Mouse (Mus musculus) hindbrain, embryonic 16.5 days (tissue): Measurements from ENCODE around the gene Calm3. TPM values are rescaled to one million over a fixed set of nuclear protein-coding genes. Genes with fewer than 3 reads are reported as not detected.

Experiments used
- ATAC-seq: fragments of 200-750 bp; cut with Nextera tagmentation; 2 replicates; pipeline ENCODE4 v1.8.0; 2017; ENCODE audit warnings: moderate TSS enrichment, moderate library complexity
- H3K27ac ChIP-seq: fragments of 300-500 bp; sonication (generic); 2 replicates; pipeline ENCODE4 v1.5.1; 2014; ENCODE audit warnings: low read depth, mild to moderate bottlenecking, control low read depth, low read length, moderate library complexity
- H3K27me3 ChIP-seq: fragments of 300-500 bp; sonication (generic); replicated peaks from 2 replicates; pipeline ENCODE4 v1.6.1; 2014; ENCODE audit warnings: low read length; ENCODE audit not compliant: control insufficient read depth, insufficient read depth
- H3K36me3 ChIP-seq: fragments of 300-500 bp; sonication (generic); 2 replicates; pipeline ENCODE4 v1.6.1; 2014; ENCODE audit warnings: mild to moderate bottlenecking, low read length, moderate library complexity, mixed read lengths; ENCODE audit not compliant: control insufficient read depth, insufficient read depth
- H3K4me1 ChIP-seq: fragments of 300-500 bp; sonication (generic); 2 replicates; pipeline ENCODE4 v1.6.1; 2014; ENCODE audit warnings: low read depth, low read length; ENCODE audit not compliant: control insufficient read depth, insufficient read depth
- H3K4me2 ChIP-seq: fragments of 300-500 bp; sonication (generic); 2 replicates; pipeline ENCODE4 v1.6.1; 2014; ENCODE audit warnings: mild to moderate bottlenecking, low read length, control low read depth, moderate library complexity
- H3K4me3 ChIP-seq: fragments of 300-500 bp; sonication (generic); 2 replicates; pipeline ENCODE4 v1.5.1; 2014; ENCODE audit warnings: mild to moderate bottlenecking, low read length, control low read depth, moderate library complexity
- H3K9ac ChIP-seq: fragments of 300-500 bp; sonication (generic); 2 replicates; pipeline ENCODE4 v1.6.1; 2014; ENCODE audit warnings: low read depth, mild to moderate bottlenecking, control low read depth, low read length, moderate library complexity
- H3K9me3 ChIP-seq: fragments of 300-500 bp; sonication (generic); 2 replicates; pipeline ENCODE4 v1.6.1; 2014; ENCODE audit warnings: mild to moderate bottlenecking, low read length, moderate library complexity; ENCODE audit not compliant: control insufficient read depth
- WGBS: fragments of 180-500 bp; shearing (Covaris S2); extraction: QIAGEN DNeasy Blood & Tissue Kit; methylation state at CpG from one replicate; pipeline ENCODE4 v1.1.7; 2014; 5-methylcytosine and 5-hydroxymethylcytosine counted together
- polyA plus RNA-seq: library from polyadenylated mRNA; unstranded; fragments of >200 nt; fragmentation: Nextera tagmentation; extraction: Ambion mirVana; gene quantifications from 2 replicates; pipeline ENCODE4 v1.2.1, GENCODE M21; 2015

Gene Calm3
- polyA plus RNA-seq, 1 experiment from 2014 or later, result 442 TPM

- Histone ChIP-seq H3K27ac (no peak overlapping the region), H3K9ac (no peak overlapping the region), H3K4me3 (no peak overlapping the region), H3K4me1 (peaks cover 2% of the 10 kb centered on the region; the same call in 1 of the 2 replicates), H3K27me3 (peaks cover 22% of the 10 kb centered on the region), H3K9me3 (peaks cover 10% of the 10 kb centered on the region), H3K36me3 (peaks cover 20% of the 10 kb centered on the region), H3K4me2 (no peak overlapping the region)
- 47% methylated on average over 58 of the region's 59 CpGs for WGBS
- no peak for ATAC-seq
Observed at GRCm38 (mm10) chr7:16885905-16886304, 38.0 kb downstream of the Calm3 start.

GRCm38 (mm10) chr7:16885271-16885776 is 38.6 kb downstream of the Calm3 start:
- ATAC-seq, result no peak
- Histone ChIP-seq H3K4me3 (peak overlapping the region; percentile 4), H3K36me3 (peaks cover 20% of the 10 kb centered on the region), H3K9ac (no peak overlapping the region; the same call in 1 of the 2 replicates), H3K4me2 (peak overlapping the region; percentile 39), H3K27me3 (peaks cover 19% of the 10 kb centered on the region), H3K27ac (no peak overlapping the region), H3K9me3 (peaks cover 10% of the 10 kb centered on the region), H3K4me1 (no peaks in the 10 kb centered on the region)
- WGBS, result 15% methylated on average over 57 of the region's 95 CpGs

- ATAC-seq, result peak; percentile 28; the same call in 1 of the 2 replicates
- H3K9me3 ChIP-seq, result peaks cover 10% of the 10 kb centered on the region
- no peak overlapping the region for H3K9ac ChIP-seq
- peaks cover 19% of the 10 kb centered on the region for H3K27me3 ChIP-seq
- no peak overlapping the region for H3K4me2 ChIP-seq
- H3K27ac ChIP-seq, result no peak overlapping the region
- H3K36me3 ChIP-seq, result peaks cover 20% of the 10 kb centered on the region
- no peak overlapping the region for H3K4me3 ChIP-seq
- peaks cover 3% of the 10 kb centered on the region; the same call in 1 of the 2 replicates for H3K4me1 ChIP-seq
- 52% methylated on average over 4 of the region's 4 CpGs for WGBS
Observed at GRCm38 (mm10) chr7:16884334-16884733, 39.6 kb downstream of the Calm3 start.

- no peak for ATAC-seq
- Histone ChIP-seq H3K4me3 (no peak overlapping the region), H3K9me3 (peaks cover 10% of the 10 kb centered on the region), H3K27ac (no peak overlapping the region), H3K9ac (no peak overlapping the region), H3K36me3 (peaks cover 20% of the 10 kb centered on the region), H3K4me2 (no peak overlapping the region), H3K27me3 (peaks cover 19% of the 10 kb centered on the region), H3K4me1 (peaks cover 3% of the 10 kb centered on the region; the same call in 1 of the 2 replicates)
- WGBS, result 96% methylated on average over 6 of the region's 6 CpGs
Observed at GRCm38 (mm10) chr7:16883162-16883561, 40.8 kb downstream of the Calm3 start.

- H3K36me3 ChIP-seq, result peaks cover 11% of the 10 kb centered on the region
- peaks cover 13% of the 10 kb centered on the region for H3K4me1 ChIP-seq
- peak overlapping the region; percentile 20; the same call in 1 of the 2 replicates for H3K9ac ChIP-seq
- WGBS, result 17% methylated on average over 5 of the region's 5 CpGs
- H3K27ac ChIP-seq, result no peak overlapping the region
- no peak for ATAC-seq
- no peak overlapping the region for H3K4me3 ChIP-seq
- no peak overlapping the region for H3K4me2 ChIP-seq
- H3K27me3 ChIP-seq, result peaks cover 19% of the 10 kb centered on the region
- H3K9me3 ChIP-seq, result peaks cover 5% of the 10 kb centered on the region
Observed at GRCm38 (mm10) chr7:16880615-16881014, 43.3 kb downstream of the Calm3 start.

GRCm38 (mm10) chr7:16879796-16880547 is 43.9 kb downstream of the Calm3 start:
- H3K4me3 ChIP-seq, result no peak overlapping the region
- H3K27ac ChIP-seq, result no peak overlapping the region
- peaks cover 18% of the 10 kb centered on the region for H3K27me3 ChIP-seq
- 18% methylated on average over 7 of the region's 9 CpGs for WGBS
- no peak for ATAC-seq
- no peaks in the 10 kb centered on the region; the same call in 1 of the 2 replicates for H3K9me3 ChIP-seq
- no peak overlapping the region for H3K9ac ChIP-seq
- H3K4me2 ChIP-seq, result no peak overlapping the region
- H3K4me1 ChIP-seq, result peaks cover 13% of the 10 kb centered on the region
- peaks cover 5% of the 10 kb centered on the region for H3K36me3 ChIP-seq

- H3K4me2 ChIP-seq, result no peak overlapping the region
- no peak overlapping the region for H3K4me3 ChIP-seq
- no peak overlapping the region for H3K27ac ChIP-seq
- no peaks in the 10 kb centered on the region for H3K9me3 ChIP-seq
- peaks cover 13% of the 10 kb centered on the region for H3K4me1 ChIP-seq
- H3K36me3 ChIP-seq, result no peaks in the 10 kb centered on the region
- H3K9ac ChIP-seq, result no peak overlapping the region
- no peak for ATAC-seq
- WGBS, result 89% methylated on average over 3 of the region's 3 CpGs
- H3K27me3 ChIP-seq, result no peaks in the 10 kb centered on the region
Observed at GRCm38 (mm10) chr7:16877717-16878116, 46.2 kb downstream of the Calm3 start.

GRCm38 (mm10) chr7:16876608-16877007 is 47.3 kb downstream of the Calm3 start:
- peak overlapping the region; percentile 93 for H3K9ac ChIP-seq
- H3K27me3 ChIP-seq, result no peaks in the 10 kb centered on the region
- H3K9me3 ChIP-seq, result no peaks in the 10 kb centered on the region
- H3K4me1 ChIP-seq, result peaks cover 13% of the 10 kb centered on the region
- 4% methylated on average over 11 of the region's 13 CpGs for WGBS
- ATAC-seq, result no peak
- H3K4me3 ChIP-seq, result peak overlapping the region; percentile 84
- no peak overlapping the region for H3K27ac ChIP-seq
- no peaks in the 10 kb centered on the region for H3K36me3 ChIP-seq
- peak overlapping the region; percentile 76 for H3K4me2 ChIP-seq

- Histone ChIP-seq H3K4me3 (peak overlapping the region; percentile 84), H3K9ac (peak overlapping the region; percentile 93), H3K4me2 (peak overlapping the region; percentile 76), H3K27ac (no peak overlapping the region), H3K36me3 (no peaks in the 10 kb centered on the region), H3K27me3 (no peaks in the 10 kb centered on the region), H3K9me3 (no peaks in the 10 kb centered on the region), H3K4me1 (peaks cover 13% of the 10 kb centered on the region)
- 7% methylated on average over 11 of the region's 11 CpGs for WGBS
- no peak for ATAC-seq
Observed at GRCm38 (mm10) chr7:16876006-16876405, 47.9 kb downstream of the Calm3 start.
